Comparison of ENCODE assay signal across 9 mouse cellular contexts in the genomic region with DNA sequence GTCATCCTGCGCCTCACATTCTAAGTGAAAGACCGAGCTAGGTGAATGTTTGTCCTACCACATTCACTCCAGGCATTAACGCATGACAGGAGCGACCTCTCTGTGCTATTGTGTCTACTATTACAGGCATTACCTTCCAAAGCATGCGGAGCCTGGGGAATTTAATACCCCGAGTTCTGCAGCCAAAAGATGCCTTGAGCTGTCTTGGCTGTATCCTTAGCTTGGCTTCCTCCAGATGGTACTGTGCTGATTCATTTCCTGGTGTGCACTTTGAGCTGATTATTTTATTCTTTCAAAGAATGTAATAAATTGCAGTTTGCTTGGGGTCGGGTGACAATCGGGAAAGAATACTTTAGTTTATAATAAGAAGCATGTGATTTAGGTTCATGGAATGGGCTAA.
A peak's percentile ranks its signal among the peaks of the same experiment; 100 is the strongest.
DNase-seq lines count a peak whose midpoint lies in the region; ATAC-seq and TF ChIP-seq lines count a peak whose summit lies in the region.
"Had no signal": no experiment of that assay in that cellular context is flagged by ENCODE, and none has a peak within 500 bp of the region (broad histone marks: within the 10 kb centered on the region; RNA-seq: fewer than 3 reads in every experiment).

No protein-coding gene starts in this region.

- H3K4me1 ChIP-seq in embryonic fibroblast, embryonic 13.5 days (ENCODE audit: control insufficient read depth, insufficient read depth, low read length): no peaks in the 10 kb centered on the region; the same call in none of the 2 replicates

- TF ChIP-seq POLR2A in embryonic fibroblast, embryonic 13.5 days (IDR thresholded peaks at IDR 0.05; ENCODE audit: low read depth, low read length): no peak

- peak; percentile 70 for ATAC-seq in Patski

- POLR2A ChIA-PET in Patski (lab: Charles Lee): interaction anchor here (0.6 to 1.4 kb wide), 4 partner anchors 27 to 90 kb away, joined by 3 to 6 read pairs (median 4); no protein-coding TSS in a partner anchor

- peak; percentile 39 for DNase-seq in kidney, adult 11 months
- DNase-seq in kidney, adult 18-20 months: no peak
- peak; percentile 71 for DNase-seq in Patski (ENCODE audit: low read depth, low spot score)
- DNase-seq in kidney, postnatal 25 days: peak; percentile 29 to 60
- DNase-seq in urinary bladder, postnatal 25 days (ENCODE audit: low spot score): no peak
- no peak for DNase-seq in spleen, adult 18-20 months
- DNase-seq: gastrocnemius, postnatal 10 days had no signal

- CTCF ChIA-PET in Patski (lab: Charles Lee): interaction anchor here (0.8 to 3.2 kb wide), 12 partner anchors 11 to 401 kb away, joined by 3 to 10 read pairs (median 4); no protein-coding TSS in a partner anchor

- H3K27me3 ChIP-seq in Patski: no peaks in the 10 kb centered on the region

- H3K27ac ChIP-seq in embryonic fibroblast, embryonic 13.5 days (ENCODE audit: insufficient read depth, low read length): peak overlapping the region; percentile 49
- H3K27ac ChIP-seq: liver, embryonic 14.5 days had no signal

- no peak for TF ChIP-seq CTCF in Patski (IDR thresholded peaks at IDR 0.05)
- no peak for TF ChIP-seq CTCF in embryonic fibroblast, embryonic 13.5 days (IDR thresholded peaks at IDR 0.05; ENCODE audit: borderline replicate concordance, insufficient read depth, low read length)

- no peak overlapping the region for H3K4me3 ChIP-seq in embryonic fibroblast, embryonic 13.5 days (ENCODE audit: insufficient read depth, low read length)

- in situ Hi-C loops in Patski (cut with MboI; ENCODE audit: low pct_unique_long_range_greater_than_20kb): no loop called here

Comparison
In these comparisons a context has a peak if more than half of its experiments do, and no peak if none do; other contexts are left out.
1. DNase-seq: peak in kidney, adult 11 months (single experiment), Patski (single experiment) and kidney, postnatal 25 days (2 of 2); none in kidney, adult 18-20 months (single experiment), urinary bladder, postnatal 25 days (single experiment) and spleen, adult 18-20 months (0 of 2).